Mouse (Mus musculus) small intestine, adult 2 months (tissue): Measurements from ENCODE around the gene Stk10.

Experiments
- CTCF ChIP-seq: fragments of 200-500 bp; IDR thresholded peaks from 2 replicates; pipeline ENCODE4 v1.5.1; 2012; ENCODE audit warnings: low read depth, mild to moderate bottlenecking, control low read depth, inconsistent platforms, low read length, moderate library complexity, mixed read lengths; ENCODE audit not compliant: insufficient replicate concordance, insufficient read length; ENCODE audit errors: extremely low read depth
- POLR2A ChIP-seq: fragments of 200-500 bp; IDR thresholded peaks from 2 replicates; pipeline ENCODE4 v1.6.1; 2012; ENCODE audit warnings: low read depth, mild to moderate bottlenecking, control low read depth, inconsistent platforms, low read length, moderate library complexity

DNA sequence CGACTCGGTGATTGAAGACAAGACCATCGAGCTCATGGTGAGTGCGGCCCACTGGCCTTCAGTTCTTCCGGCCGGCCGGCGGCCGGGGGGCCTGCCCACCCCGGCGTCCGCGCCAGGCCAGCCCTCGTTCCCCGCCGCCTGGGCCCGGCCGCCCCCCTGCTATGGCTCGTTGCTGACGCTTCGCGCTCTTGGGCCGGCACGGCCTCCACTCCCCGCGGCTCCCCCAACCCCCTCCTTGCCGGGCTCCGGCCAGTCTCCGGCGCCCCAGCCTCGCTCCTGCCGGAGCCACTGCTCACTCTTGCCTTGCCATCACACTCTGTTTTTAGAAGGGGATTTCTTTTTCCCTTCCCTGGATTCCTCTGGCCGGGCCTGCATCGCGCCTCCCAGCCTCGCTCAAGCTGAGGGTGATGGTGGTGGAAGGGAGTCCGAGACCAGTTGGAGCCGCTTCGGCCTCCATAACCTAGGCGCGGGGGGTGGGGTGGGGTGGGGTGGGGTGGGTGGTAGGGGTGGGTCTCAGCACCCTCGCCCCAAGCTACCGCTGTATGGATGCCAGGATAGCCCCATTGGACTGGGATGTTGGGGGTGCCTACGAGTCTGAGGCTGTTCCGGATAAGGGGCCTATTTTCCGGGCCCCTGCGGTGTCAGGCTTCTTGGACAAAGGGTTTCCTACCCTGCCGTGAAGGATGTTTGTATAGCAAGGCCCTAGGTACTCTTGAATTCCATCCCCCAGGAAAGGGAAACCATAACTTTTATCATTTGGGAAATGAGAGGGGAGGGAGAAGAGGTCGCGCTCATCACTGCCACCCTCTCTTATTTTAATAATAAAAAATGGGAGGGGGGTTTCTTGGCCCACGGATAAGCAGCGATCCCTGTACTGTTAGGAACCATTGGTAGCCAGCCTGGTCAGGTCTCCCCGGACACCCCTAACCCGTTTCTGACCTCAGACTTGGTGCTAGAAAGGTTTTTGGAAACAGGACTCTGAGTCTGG lies 110.1 kb downstream of the Stk10 start:
- TF ChIP-seq POLR2A, result no peak
- TF ChIP-seq CTCF, result no peak
